Mouse (Mus musculus) neural tube, embryonic 12.5 days (tissue): ENCODE measurements around the gene Epb41l1. TPM values are rescaled to one million over a fixed set of nuclear protein-coding genes. Genes with fewer than 3 reads are reported as not detected.

Source experiments
- ATAC-seq: fragments of 200-750 bp; cut with Nextera tagmentation; 2 replicates; pipeline ENCODE4 v1.8.0; 2017; ENCODE audit warnings: low read depth, mild to moderate bottlenecking, moderate TSS enrichment, moderate library complexity; ENCODE audit not compliant: low FRiP score
- H3K27ac ChIP-seq: fragments of 300-500 bp; sonication (generic); 2 replicates; pipeline ENCODE4 v1.5.1; 2016
- H3K27me3 ChIP-seq: fragments of 300-500 bp; sonication (generic); replicated peaks from 2 replicates; pipeline ENCODE4 v1.6.1; 2016; ENCODE audit warnings: mild to moderate bottlenecking
- H3K36me3 ChIP-seq: fragments of 300-500 bp; sonication (generic); 2 replicates; pipeline ENCODE4 v1.6.1; 2016; ENCODE audit warnings: mild to moderate bottlenecking
- H3K4me1 ChIP-seq: fragments of 300-500 bp; sonication (generic); 2 replicates; pipeline ENCODE4 v1.6.1; 2016
- H3K4me2 ChIP-seq: fragments of 300-500 bp; sonication (generic); replicated peaks from 2 replicates; pipeline ENCODE4 v1.6.1; 2016; ENCODE audit warnings: mild to moderate bottlenecking
- H3K4me3 ChIP-seq: fragments of 300-500 bp; sonication (generic); 2 replicates; pipeline ENCODE4 v1.5.1; 2016
- H3K9ac ChIP-seq: fragments of 300-500 bp; sonication (generic); 2 replicates; pipeline ENCODE4 v1.6.1; 2016; ENCODE audit warnings: mild to moderate bottlenecking
- H3K9me3 ChIP-seq: fragments of 300-500 bp; sonication (generic); 2 replicates; pipeline ENCODE4 v1.6.1; 2016; ENCODE audit warnings: mild to moderate bottlenecking
- WGBS: fragments of 180-500 bp; shearing (Covaris S2); methylation state at CpG from one replicate; pipeline ENCODE4 v1.1.7; 2016; 5-methylcytosine and 5-hydroxymethylcytosine counted together
- polyA plus RNA-seq: library from polyadenylated mRNA; unstranded; fragments of >200 nt; fragmentation: Nextera tagmentation; extraction: Ambion mirVana; gene quantifications from 2 replicates; pipeline ENCODE4 v1.2.1, GENCODE M21; 2016

Gene Epb41l1
- polyA plus RNA-seq, 1 experiment from 2014 or later: 5.1 TPM

DNA sequence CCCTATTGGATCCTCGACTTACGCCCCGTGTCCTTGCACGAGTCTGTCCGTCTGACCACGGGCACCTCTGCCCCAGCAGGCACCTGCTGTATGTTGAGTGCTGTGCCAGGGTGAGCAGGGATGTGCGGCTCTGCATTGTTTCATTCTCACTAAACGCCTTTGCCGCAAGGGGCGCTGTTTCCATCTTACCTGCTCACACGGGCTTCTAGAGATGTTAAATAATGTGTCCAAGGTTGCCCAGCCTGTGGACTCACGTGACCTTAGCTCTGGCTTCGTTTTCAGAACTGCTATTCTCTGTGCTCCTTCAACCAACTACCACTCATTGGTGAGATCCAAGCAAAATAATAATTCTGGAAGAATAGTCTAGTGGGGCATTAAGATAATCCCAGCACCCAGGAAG, 61.6 kb downstream of the Epb41l1 start:
- Histone ChIP-seq H3K4me3 (no peak overlapping the region), H3K4me2 (no peak overlapping the region), H3K4me1 (no peaks in the 10 kb centered on the region), H3K36me3 (no peaks in the 10 kb centered on the region; the same call in 1 of the 2 replicates), H3K27ac (no peak overlapping the region), H3K27me3 (no peaks in the 10 kb centered on the region), H3K9ac (no peak overlapping the region), H3K9me3 (0 out of 2 replicates have a peak, but pooled peaks cover 6% of the 10 kb centered on the region)
- WGBS: 31% methylated on average over 13 of the region's 13 CpGs
- no peak for ATAC-seq

GRCm38 (mm10) chr2:156482764-156483163, 62.1 kb downstream of the Epb41l1 start:
- ATAC-seq: no peak
- no peaks in the 10 kb centered on the region for H3K27me3 ChIP-seq
- H3K4me1 ChIP-seq: no peaks in the 10 kb centered on the region
- H3K4me3 ChIP-seq: no peak overlapping the region
- no peak overlapping the region for H3K4me2 ChIP-seq
- H3K27ac ChIP-seq: no peak overlapping the region
- H3K36me3 ChIP-seq: no peaks in the 10 kb centered on the region; the same call in 1 of the 2 replicates
- 0 out of 2 replicates have a peak, but pooled peaks cover 6% of the 10 kb centered on the region for H3K9me3 ChIP-seq
- no peak overlapping the region for H3K9ac ChIP-seq
- WGBS: 88% methylated on average over 3 of the region's 3 CpGs

- H3K4me1 ChIP-seq: no peaks in the 10 kb centered on the region
- H3K27ac ChIP-seq: no peak overlapping the region
- no peak overlapping the region for H3K4me3 ChIP-seq
- 0 out of 2 replicates have a peak, but pooled peaks cover 6% of the 10 kb centered on the region for H3K9me3 ChIP-seq
- WGBS: 91% methylated on average over 7 of the region's 7 CpGs
- H3K27me3 ChIP-seq: no peaks in the 10 kb centered on the region
- ATAC-seq: no peak
- H3K36me3 ChIP-seq: no peaks in the 10 kb centered on the region; the same call in 1 of the 2 replicates
- no peak overlapping the region for H3K4me2 ChIP-seq
- H3K9ac ChIP-seq: no peak overlapping the region
Observed at GRCm38 (mm10) chr2:156483204-156483603, 62.5 kb downstream of the Epb41l1 start.

- Histone ChIP-seq H3K4me1 (no peaks in the 10 kb centered on the region), H3K4me2 (no peak overlapping the region), H3K4me3 (no peak overlapping the region), H3K9me3 (0 out of 2 replicates have a peak, but pooled peaks cover 6% of the 10 kb centered on the region), H3K9ac (no peak overlapping the region), H3K36me3 (no peaks in the 10 kb centered on the region; the same call in 1 of the 2 replicates), H3K27me3 (no peaks in the 10 kb centered on the region), H3K27ac (no peak overlapping the region)
- ATAC-seq: no peak
- whole genome bisulfite sequencing: 93% methylated on average over 12 of the region's 12 CpGs
Observed at GRCm38 (mm10) chr2:156486086-156486751, 65.5 kb downstream of the Epb41l1 start.

DNA sequence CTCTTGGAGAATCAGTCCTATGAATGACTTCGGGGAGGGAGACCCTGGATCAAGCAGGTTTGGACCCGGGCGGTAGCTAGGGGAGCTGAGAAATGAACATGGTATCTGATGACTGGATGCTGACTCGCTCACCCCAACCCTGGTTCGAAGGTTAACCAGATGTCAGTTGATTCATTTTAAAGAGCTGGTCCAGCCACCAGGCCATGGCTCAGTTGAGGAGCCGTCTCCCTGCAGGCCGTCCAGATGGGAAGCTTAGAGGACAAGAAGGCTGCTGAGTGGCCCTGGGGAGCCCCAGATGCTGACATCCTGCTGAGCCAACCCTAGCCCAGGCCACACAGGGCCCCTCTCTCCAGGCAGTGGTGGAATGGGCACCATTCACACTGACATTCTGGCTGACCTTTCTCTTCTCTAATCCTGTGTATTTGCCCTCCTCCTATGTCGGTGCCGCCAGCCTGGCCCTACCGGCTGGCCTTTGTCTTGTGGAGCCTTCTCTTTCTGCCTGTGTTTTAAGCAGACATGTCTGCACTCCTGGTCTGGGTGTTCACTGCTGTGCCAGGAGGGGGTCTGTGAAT, 67.0 kb downstream of the Epb41l1 start:
- Histone ChIP-seq H3K9me3 (0 out of 2 replicates have a peak, but pooled peaks cover 6% of the 10 kb centered on the region), H3K4me1 (peaks cover 6% of the 10 kb centered on the region; the same call in 1 of the 2 replicates), H3K9ac (no peak overlapping the region), H3K27me3 (no peaks in the 10 kb centered on the region), H3K36me3 (no peaks in the 10 kb centered on the region; the same call in 1 of the 2 replicates), H3K27ac (no peak overlapping the region), H3K4me2 (no peak overlapping the region), H3K4me3 (no peak overlapping the region)
- 82% methylated on average over 10 of the region's 10 CpGs for WGBS
- no peak for ATAC-seq

DNA sequence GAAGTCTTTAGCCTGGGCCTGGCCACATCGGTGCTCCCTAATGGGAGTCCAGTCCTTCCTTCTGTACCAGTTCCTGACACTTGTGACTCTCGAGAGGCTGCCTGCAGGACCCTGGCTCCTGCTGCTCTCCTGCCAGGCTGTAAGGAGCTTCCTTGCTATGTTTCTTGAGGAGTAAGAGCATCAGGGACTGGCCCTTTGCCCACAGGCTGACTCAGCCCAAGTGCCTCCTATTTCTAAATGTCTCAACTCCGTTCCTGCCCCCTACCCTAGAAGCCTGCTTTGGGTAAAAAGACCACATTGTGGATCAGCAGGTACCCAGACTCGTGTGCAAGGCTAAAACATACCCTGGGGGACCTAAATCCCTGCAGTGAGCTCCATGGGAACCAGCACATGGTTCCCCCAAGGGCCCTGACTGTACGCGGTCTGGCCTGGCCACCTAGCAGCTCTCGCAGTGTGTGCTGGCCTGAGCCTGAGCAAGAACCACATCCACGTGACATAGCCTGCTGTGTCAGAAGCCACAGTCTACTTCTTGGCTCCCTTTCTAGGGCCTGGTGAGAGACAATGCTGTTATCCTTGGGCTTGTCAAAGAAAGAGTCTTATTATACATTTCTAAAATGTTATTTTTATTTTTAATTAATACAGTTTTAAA, 67.6 kb downstream of the Epb41l1 start:
- no peaks in the 10 kb centered on the region; the same call in 1 of the 2 replicates for H3K36me3 ChIP-seq
- peaks cover 12% of the 10 kb centered on the region for H3K4me1 ChIP-seq
- no peaks in the 10 kb centered on the region for H3K27me3 ChIP-seq
- no peak overlapping the region for H3K9ac ChIP-seq
- no peak overlapping the region for H3K4me2 ChIP-seq
- 0 out of 2 replicates have a peak, but pooled peaks cover 6% of the 10 kb centered on the region for H3K9me3 ChIP-seq
- H3K27ac ChIP-seq: no peak overlapping the region
- H3K4me3 ChIP-seq: no peak overlapping the region
- ATAC-seq: no peak
- 75% methylated on average over 8 of the region's 8 CpGs for WGBS

- Histone ChIP-seq H3K27ac (no peak overlapping the region), H3K9me3 (no peaks in the 10 kb centered on the region)
Observed at GRCm38 (mm10) chr2:156490176-156490575, 69.5 kb downstream of the Epb41l1 start.

DNA sequence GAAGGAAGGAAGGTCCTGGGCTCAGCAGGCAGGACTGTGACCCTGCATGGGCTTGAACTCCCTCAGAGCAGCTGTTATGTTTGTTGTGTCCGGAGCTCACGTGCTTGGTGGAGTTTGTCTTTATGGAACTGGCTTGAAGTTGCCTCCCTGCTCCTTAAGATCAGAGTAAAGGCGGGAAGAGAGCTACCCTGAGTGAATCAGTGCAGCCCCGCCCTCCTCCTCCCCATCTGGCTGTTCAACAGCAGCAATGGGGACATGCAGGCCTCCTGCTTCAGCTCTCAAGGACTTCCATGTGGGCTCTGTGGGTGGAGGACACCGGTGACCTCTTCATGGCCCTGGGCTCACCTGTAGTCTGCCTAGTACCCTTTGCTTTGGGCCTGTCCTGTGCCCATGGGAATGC, 71.1 kb downstream of the Epb41l1 start:
- WGBS: 72% methylated on average over 5 of the region's 5 CpGs
- no peaks in the 10 kb centered on the region for H3K27me3 ChIP-seq
- no peak overlapping the region for H3K4me3 ChIP-seq
- H3K9ac ChIP-seq: no peak overlapping the region
- H3K4me1 ChIP-seq: peaks cover 19% of the 10 kb centered on the region
- no peak overlapping the region for H3K4me2 ChIP-seq
- ATAC-seq: no peak
- H3K36me3 ChIP-seq: peaks cover 20% of the 10 kb centered on the region
- no peak overlapping the region for H3K27ac ChIP-seq
- H3K9me3 ChIP-seq: no peaks in the 10 kb centered on the region

More at GRCm38 (mm10) chr2:156490176-156490575, 69.5 kb downstream of the Epb41l1 start:
- WGBS: 86% methylated on average over 11 of the region's 11 CpGs
- H3K4me2 ChIP-seq: no peak overlapping the region
- peaks cover 10% of the 10 kb centered on the region for H3K36me3 ChIP-seq
- no peak for ATAC-seq
- no peaks in the 10 kb centered on the region for H3K27me3 ChIP-seq
- no peak overlapping the region for H3K4me3 ChIP-seq
- peaks cover 19% of the 10 kb centered on the region for H3K4me1 ChIP-seq
- no peak overlapping the region for H3K9ac ChIP-seq

GRCm38 (mm10) chr2:156493766-156494165, 73.1 kb downstream of the Epb41l1 start:
- Histone ChIP-seq H3K36me3 (peaks cover 29% of the 10 kb centered on the region), H3K4me2 (no peak overlapping the region), H3K9me3 (no peaks in the 10 kb centered on the region), H3K4me1 (peaks cover 24% of the 10 kb centered on the region), H3K9ac (no peak overlapping the region), H3K4me3 (no peak overlapping the region), H3K27me3 (no peaks in the 10 kb centered on the region), H3K27ac (no peak overlapping the region)
- ATAC-seq: 0 out of 2 replicates have a peak, but pooled peaks have one; percentile 37
- 37% methylated on average over 9 of the region's 9 CpGs for WGBS

- Histone ChIP-seq H3K27ac (no peak overlapping the region), H3K36me3 (peaks cover 29% of the 10 kb centered on the region), H3K4me3 (no peak overlapping the region), H3K9ac (no peak overlapping the region), H3K4me2 (no peak overlapping the region), H3K9me3 (no peaks in the 10 kb centered on the region), H3K4me1 (peaks cover 24% of the 10 kb centered on the region), H3K27me3 (no peaks in the 10 kb centered on the region)
- no peak for ATAC-seq
- 83% methylated on average over 9 of the region's 9 CpGs for WGBS
Observed at GRCm38 (mm10) chr2:156494465-156494864, 73.8 kb downstream of the Epb41l1 start.

- WGBS: 93% methylated on average over 12 of the region's 12 CpGs
- no peak for ATAC-seq
- Histone ChIP-seq H3K4me2 (no peak overlapping the region), H3K4me3 (no peak overlapping the region), H3K4me1 (peaks cover 24% of the 10 kb centered on the region), H3K27ac (no peak overlapping the region), H3K27me3 (no peaks in the 10 kb centered on the region), H3K9ac (no peak overlapping the region), H3K36me3 (peaks cover 29% of the 10 kb centered on the region), H3K9me3 (no peaks in the 10 kb centered on the region)
Observed at GRCm38 (mm10) chr2:156494875-156495274, 74.2 kb downstream of the Epb41l1 start.

DNA sequence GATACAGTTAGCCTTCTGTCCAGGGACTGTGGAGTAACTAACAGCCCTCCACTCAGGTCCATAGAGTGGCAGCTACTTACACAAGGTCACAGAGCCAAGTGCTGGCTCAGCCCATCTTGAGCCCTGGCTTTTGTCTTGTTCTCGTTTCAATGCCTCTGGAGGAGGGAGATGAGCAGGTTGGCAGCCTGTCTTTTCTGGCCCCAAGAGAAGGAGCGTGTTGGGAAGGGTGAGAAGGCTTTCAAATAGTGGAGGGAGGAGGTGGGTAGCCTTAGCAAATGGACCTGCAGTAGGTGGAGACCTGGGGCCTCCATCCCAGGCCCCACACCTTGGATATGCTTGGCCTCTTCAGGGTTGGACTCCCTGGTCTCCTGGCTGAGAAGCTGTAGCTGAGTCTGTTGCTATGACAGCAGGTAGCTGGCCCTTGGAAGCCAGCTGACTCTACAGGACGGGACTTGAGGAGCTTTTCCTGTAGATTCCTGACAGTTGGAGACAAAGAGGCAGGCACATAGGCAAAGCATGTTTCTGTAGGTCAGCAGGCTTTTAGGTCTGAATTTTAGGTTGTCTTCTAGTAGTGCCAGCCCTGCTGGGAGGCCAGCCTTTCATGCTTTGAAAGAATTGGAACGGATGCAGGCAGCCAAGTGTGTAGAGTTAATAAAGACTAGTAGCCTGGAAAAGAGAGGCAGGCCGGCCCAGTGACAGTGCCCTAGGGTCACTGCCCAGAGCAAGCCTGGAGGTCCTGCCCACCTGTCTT, 76.3 kb downstream of the Epb41l1 start:
- Histone ChIP-seq H3K4me1 (peaks cover 21% of the 10 kb centered on the region), H3K9ac (no peak overlapping the region), H3K4me3 (no peak overlapping the region), H3K27me3 (no peaks in the 10 kb centered on the region), H3K36me3 (peaks cover 29% of the 10 kb centered on the region), H3K9me3 (no peaks in the 10 kb centered on the region), H3K27ac (no peak overlapping the region), H3K4me2 (no peak overlapping the region)
- no peak for ATAC-seq
- 66% methylated on average over 5 of the region's 5 CpGs for WGBS
